Mouse (Mus musculus) bone marrow macrophage, adult 2 months (primary cell): ENCODE measurements around the gene Trp53. TPM values are rescaled to one million over a fixed set of nuclear protein-coding genes. Genes with fewer than 3 reads are reported as not detected.

Source experiments
- H3K27ac ChIP-seq: 2 replicates; pipeline ENCODE4 v1.5.1; 2012; ENCODE audit warnings: low read depth, low read length; ENCODE audit not compliant: insufficient read depth
- H3K4me1 ChIP-seq: 2 replicates; pipeline ENCODE4 v1.6.1; 2012; ENCODE audit warnings: low read length; ENCODE audit not compliant: control insufficient read depth, insufficient read depth
- H3K4me3 ChIP-seq: 2 replicates; pipeline ENCODE4 v1.5.1; 2012; ENCODE audit warnings: mild to moderate bottlenecking, low read length, moderate library complexity; ENCODE audit not compliant: insufficient read depth
- CTCF ChIP-seq: IDR thresholded peaks from 2 replicates; pipeline ENCODE4 v1.5.1; 2012; ENCODE audit warnings: low read depth, mild to moderate bottlenecking, low read length, moderate library complexity
- POLR2A ChIP-seq: IDR thresholded peaks from 2 replicates; pipeline ENCODE4 v1.6.1; 2012; ENCODE audit warnings: mild to moderate bottlenecking, low read depth, low read length, borderline replicate concordance
- polyA plus RNA-seq: library from polyadenylated mRNA; stranded (reverse); fragments of >200 nt; gene quantifications from 2 replicates; pipeline ENCODE4 v1.2.4, GENCODE M21; 2012; ENCODE audit not compliant: missing spikeins, insufficient read depth, insufficient read length

The Trp53 gene
- polyA plus RNA-seq, 1 experiment, result 79.7 TPM

DNA sequence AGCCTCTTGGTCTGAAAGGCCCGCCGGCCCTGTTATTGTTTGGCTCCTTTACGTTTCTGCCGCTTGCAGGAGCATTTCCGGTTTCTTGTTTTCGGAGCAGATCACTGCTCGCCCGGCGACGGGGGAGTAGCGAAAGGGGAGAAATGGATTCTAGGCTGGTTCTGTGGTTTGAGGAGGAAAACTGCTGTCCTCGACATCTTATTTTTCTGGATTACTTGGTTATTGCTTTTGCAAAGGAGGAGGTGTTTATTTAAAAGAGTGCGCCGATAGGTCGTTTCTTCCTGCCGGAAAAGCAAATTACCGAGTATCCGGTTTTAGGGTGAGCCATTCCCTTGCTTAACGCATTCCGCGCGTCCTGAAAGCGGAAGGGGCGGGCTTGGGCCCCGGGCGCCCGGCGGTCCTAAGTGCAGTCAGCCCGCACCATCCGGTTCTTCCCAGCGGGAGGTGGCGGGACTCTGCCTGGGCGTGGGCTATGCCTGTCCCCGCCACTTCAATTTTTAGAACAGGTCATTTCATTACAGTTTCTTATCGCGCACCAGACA lies 1.1 kb downstream of the Trp53 start:
- Histone ChIP-seq H3K27ac (peak overlapping the region; percentile 96), H3K4me3 (peak overlapping the region; percentile 99), H3K4me1 (peaks cover 42% of the 10 kb centered on the region)
- no peak for TF ChIP-seq CTCF
- peak; percentile 63; the same call in 1 of the 2 replicates for TF ChIP-seq POLR2A

DNA sequence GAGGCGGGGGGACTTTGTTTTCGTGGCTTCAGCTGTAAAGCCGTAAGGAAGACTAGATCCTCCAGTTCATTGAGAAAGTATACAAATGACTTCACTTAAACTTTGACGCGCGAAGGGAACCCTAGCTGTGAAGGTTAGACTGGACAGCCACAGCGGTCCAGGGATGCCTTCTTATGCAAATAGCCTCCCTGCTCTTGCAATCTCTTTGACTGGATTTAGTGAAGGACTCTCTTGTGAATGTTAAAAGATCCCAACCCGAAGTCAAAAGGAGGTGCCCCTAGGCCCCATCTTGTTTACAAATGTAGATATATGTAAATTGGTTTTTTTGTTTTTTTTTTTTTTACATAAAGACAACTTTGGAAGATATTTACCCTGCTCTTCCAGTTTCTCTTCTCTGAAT lies 1.7 kb downstream of the Trp53 start:
- Histone ChIP-seq H3K27ac (peak overlapping the region; percentile 45), H3K4me1 (peaks cover 48% of the 10 kb centered on the region), H3K4me3 (peak overlapping the region; percentile 99)
- TF ChIP-seq POLR2A (no peak), CTCF (no peak)

DNA sequence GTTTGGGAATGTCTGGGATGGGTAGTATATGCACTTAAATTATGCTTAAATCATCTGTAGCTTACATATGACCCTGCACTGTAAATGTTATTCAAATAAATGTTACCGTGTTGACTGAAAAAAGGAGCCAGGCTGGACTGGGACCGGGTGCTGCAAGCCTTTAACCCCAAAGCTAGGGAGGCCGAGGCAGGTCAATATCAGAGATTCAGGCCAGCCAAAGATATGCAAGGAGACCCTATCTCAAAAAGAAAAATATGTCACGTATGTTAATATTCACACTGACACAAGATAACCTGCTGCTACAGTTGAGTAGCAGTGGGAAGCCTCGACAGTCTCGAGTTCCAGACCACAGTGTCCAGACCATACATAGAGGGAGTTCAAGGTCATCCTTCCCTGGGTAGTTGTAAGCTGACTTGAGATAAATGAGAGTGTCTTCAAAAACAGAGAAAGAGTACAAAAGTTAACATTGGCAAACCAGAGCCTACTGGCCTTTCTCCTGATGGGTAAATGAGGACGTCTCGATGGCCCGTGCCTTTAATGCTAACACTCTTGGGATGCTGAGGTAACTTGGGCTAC lies 2.2 kb downstream of the Trp53 start:
- no peak overlapping the region for H3K27ac ChIP-seq
- H3K4me3 ChIP-seq, result peak overlapping the region; percentile 38
- peaks cover 48% of the 10 kb centered on the region for H3K4me1 ChIP-seq
- TF ChIP-seq POLR2A (no peak), CTCF (no peak)

DNA sequence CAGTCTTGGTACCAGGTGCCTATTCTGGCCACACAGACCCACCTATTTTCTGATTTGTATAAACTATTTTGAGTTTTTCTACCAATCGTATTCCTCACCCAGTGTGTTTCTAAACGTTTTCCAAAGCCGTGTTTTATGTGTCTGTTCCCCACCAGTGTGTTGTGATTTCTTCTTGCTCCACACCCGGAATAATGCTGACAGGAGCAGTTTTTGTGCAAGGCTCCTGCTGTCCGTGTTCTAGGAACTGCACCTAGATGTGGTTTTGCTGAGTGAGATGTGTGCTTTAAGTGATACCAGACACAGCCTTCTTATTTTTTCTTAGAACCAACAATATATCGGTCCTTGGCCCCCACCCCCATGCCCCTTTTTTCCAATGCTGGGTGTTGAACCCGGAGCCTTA lies 3.8 kb downstream of the Trp53 start:
- Histone ChIP-seq H3K4me3 (no peak overlapping the region), H3K4me1 (peaks cover 39% of the 10 kb centered on the region), H3K27ac (no peak overlapping the region)
- no peak for TF ChIP-seq POLR2A
- TF ChIP-seq CTCF, result no peak

DNA sequence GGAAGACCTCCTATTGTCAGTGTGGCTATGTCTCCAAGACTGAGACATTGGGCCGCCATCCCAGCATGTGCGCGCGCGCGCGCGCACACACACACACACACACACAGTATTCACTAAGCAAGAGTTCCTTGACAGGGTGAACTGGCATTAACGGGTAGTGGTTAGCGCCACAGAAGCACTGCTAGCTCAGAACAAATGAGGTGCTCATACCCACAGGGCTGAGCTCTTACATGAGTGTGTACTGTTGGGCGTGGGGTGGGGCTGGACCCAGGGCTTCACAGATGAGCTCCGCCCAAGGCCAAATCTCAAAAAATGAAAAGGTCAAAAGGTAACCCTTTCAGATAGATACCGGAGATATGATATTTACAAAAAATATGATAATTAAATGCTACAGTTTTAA lies 4.8 kb downstream of the Trp53 start:
- Histone ChIP-seq H3K27ac (no peak overlapping the region), H3K4me1 (peaks cover 39% of the 10 kb centered on the region), H3K4me3 (no peak overlapping the region)
- TF ChIP-seq CTCF, result no peak
- no peak for TF ChIP-seq POLR2A

DNA sequence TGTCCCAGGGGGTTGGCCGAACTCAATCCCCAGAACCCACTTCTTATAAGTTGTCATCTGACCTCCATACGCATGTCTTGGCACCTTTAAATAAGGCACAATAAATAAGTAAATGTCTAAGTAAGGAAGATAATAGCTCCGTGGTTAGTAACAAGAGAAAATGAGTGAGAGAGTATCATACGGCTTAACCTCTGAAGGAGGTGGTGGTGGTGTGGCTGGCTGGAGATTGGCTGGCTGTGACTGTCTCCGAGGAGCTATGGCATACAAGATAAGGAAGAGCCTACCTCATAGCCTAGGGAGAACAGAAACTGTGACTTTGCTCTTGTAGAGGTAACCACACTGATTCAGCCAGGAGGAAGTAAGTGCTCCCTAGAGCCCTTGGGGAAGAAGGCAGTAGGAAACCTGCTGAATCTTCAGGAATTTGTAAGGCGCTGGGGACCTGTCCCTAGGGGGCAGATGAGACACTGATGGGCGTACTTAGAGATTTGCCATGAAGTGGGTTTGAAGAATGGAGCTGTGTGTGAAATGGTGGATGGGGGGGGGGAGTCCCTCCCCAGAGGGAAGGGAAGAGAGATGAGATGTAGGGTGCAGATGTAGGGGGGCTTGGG lies 5.7 kb downstream of the Trp53 start:
- no peak overlapping the region for H3K4me3 ChIP-seq
- 0 out of 2 replicates have a peak overlapping the region, but pooled peaks have one; percentile 5 for H3K27ac ChIP-seq
- peaks cover 39% of the 10 kb centered on the region for H3K4me1 ChIP-seq
- no peak for TF ChIP-seq POLR2A
- no peak for TF ChIP-seq CTCF

DNA sequence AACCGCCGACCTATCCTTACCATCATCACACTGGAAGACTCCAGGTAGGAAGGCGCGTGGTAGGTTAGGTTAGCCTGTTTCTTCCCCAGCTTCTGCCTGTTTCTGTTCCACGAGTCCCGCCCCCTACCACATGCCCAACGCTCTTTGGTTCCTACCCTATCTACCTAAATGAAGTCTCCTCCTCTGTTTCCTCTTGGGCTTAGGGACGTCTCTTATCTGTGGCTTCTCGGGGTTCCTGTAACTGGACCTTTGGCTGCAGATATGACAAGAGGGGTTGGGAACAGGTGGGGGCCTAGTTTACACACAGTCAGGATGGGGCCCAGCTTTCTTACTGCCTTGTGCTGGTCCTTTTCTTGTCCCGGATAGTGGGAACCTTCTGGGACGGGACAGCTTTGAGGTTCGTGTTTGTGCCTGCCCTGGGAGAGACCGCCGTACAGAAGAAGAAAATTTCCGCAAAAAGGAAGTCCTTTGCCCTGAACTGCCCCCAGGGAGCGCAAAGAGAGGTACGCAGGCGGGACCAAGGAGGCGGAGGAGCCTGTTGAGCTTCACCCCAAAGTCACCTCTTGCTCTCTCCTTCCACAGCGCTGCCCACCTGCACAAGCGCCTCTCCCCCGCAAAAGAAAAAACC lies 9.2 kb downstream of the Trp53 start:
- Histone ChIP-seq H3K27ac (no peak overlapping the region), H3K4me1 (peaks cover 23% of the 10 kb centered on the region), H3K4me3 (no peak overlapping the region)
- no peak for TF ChIP-seq POLR2A
- no peak for TF ChIP-seq CTCF

DNA sequence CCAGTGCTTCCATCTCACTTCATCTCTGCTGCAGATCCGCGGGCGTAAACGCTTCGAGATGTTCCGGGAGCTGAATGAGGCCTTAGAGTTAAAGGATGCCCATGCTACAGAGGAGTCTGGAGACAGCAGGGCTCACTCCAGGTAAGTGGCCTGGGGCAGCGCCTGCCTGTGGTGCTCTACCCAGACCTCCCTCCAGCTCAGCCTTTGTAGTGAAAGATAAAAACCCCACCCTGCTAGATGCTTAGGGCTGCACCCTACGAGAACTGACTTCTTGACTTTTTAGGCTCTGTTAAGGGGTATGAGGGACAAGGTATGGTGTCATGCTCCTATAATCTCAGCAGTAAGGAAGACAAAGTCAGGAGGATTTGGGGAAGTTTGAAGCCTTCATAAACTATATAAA lies 10.5 kb downstream of the Trp53 start:
- no peak for TF ChIP-seq POLR2A
- TF ChIP-seq CTCF, result no peak
- no peak overlapping the region for H3K27ac ChIP-seq
- no peak overlapping the region for H3K4me3 ChIP-seq
- H3K4me1 ChIP-seq, result peaks cover 16% of the 10 kb centered on the region

DNA sequence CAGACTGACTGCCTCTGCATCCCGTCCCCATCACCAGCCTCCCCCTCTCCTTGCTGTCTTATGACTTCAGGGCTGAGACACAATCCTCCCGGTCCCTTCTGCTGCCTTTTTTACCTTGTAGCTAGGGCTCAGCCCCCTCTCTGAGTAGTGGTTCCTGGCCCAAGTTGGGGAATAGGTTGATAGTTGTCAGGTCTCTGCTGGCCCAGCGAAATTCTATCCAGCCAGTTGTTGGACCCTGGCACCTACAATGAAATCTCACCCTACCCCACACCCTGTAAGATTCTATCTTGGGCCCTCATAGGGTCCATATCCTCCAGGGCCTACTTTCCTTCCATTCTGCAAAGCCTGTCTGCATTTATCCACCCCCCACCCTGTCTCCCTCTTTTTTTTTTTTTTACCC lies 11.3 kb downstream of the Trp53 start:
- Histone ChIP-seq H3K4me1 (peaks cover 12% of the 10 kb centered on the region), H3K27ac (no peak overlapping the region), H3K4me3 (no peak overlapping the region)
- TF ChIP-seq POLR2A (no peak), CTCF (no peak)
